Mouse (Mus musculus): Measurements from ENCODE around the gene Gpatch4.

- TF ChIP-seq MAX (IDR thresholded peaks at IDR 0.05) (no peak), MYOD1 (IDR thresholded peaks at IDR 0.05; ENCODE audit: control insufficient read depth, insufficient read length, low read depth) (no peak), CTCF (IDR thresholded peaks at IDR 0.05; ENCODE audit: control insufficient read depth, insufficient read depth, insufficient read length) (no peak)
Measured at GRCm38 (mm10) chr3:88057030-88057429, 14.1 kb downstream of the Gpatch4 start.

Data from C2C12 (cell line).